8 mouse cellular contexts compared by ENCODE assay signal in genomic region chr10:117130037-117130436, GRCm38 (mm10). TPM values are rescaled to one million over a fixed set of nuclear protein-coding genes. Genes with fewer than 3 reads are reported as not detected.
DNase-seq lines count a peak whose midpoint lies in the region.

No protein-coding gene starts in this region.

- peak; percentile 62 for DNase-seq in gastrocnemius, adult 18-20 months (ENCODE audit: low spot score)
- no peak for DNase-seq in gastrocnemius, postnatal 10 days
- DNase-seq in Muller cell, postnatal 12 days (ENCODE audit: inconsistent ontology term): peak; percentile 48
- peak; percentile 29 to 39 for DNase-seq in cerebellum, postnatal 14 days
- DNase-seq in kidney, postnatal 4 days: peak; percentile 38 to 39
- DNase-seq in left cerebral cortex, adult 11 months (ENCODE audit: low spot score): no peak
- DNase-seq in thymus, adult 18-20 months: no peak
- DNase-seq in thymus, postnatal 14 days: no peak

RNA-seq across cellular contexts. Expression of gene Frs2, which starts 18.3 kb away (rescaled TPM):
- 1 to 10 TPM; 9.1 to 9.2 TPM for total RNA-seq in gastrocnemius, adult 18-20 months (2021)
- total RNA-seq in gastrocnemius, postnatal 10 days (2021): 10 to 100 TPM; 11.3 to 15.0 TPM

Comparison
In these comparisons a context has a peak if more than half of its experiments do, and no peak if none do; other contexts are left out.
1. DNase-seq: peak in gastrocnemius, adult 18-20 months (single experiment), Muller cell, postnatal 12 days (single experiment), cerebellum, postnatal 14 days (2 of 2) and kidney, postnatal 4 days (2 of 2); none in gastrocnemius, postnatal 10 days (single experiment), left cerebral cortex, adult 11 months (single experiment), thymus, adult 18-20 months (0 of 2) and thymus, postnatal 14 days (single experiment).